Mouse (Mus musculus): ENCODE measurements around the gene Gm10318. TPM values are rescaled to one million over a fixed set of nuclear protein-coding genes. Genes with fewer than 3 reads are reported as not detected.

The Gm10318 gene
- polyA plus RNA-seq, 1 experiment from 2014 or later, result not detected

DNA sequence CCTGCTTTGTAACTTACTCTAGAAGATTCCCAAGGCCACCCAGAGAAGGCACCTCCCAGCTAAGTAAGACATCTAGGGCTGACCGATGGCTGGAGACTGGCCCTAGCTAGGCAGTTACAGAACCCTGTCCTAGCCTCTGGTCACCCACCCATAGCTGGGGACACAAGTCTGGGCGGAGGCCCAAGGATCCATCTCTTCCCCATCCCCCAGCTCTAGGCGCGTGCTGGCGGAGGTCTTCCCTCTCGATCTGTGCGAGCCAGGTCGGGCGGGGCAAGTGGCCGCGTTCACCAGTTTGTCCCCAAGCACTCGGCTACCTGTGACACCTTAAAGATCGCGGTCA, 49.2 kb downstream of the Gm10318 start:
- 4% methylated on average over 14 of the region's 14 CpGs for WGBS
- peak; percentile 44 for ATAC-seq (ENCODE audit: low FRiP score)

GRCm38 (mm10) chr10:77902211-77902893, 49.7 kb downstream of the Gm10318 start, which contains the start of gene Lrrc3:
TSS of gene Lrrc3 (minus strand) at chr10:77902536.
- H3K4me3 ChIP-seq (ENCODE audit: low read depth, low read length), result peak within 1 kb of the TSS; percentile 54
- WGBS, result 1% methylated on average over 41 of the region's 46 CpGs
- no peaks in the 10 kb centered on the region for H3K36me3 ChIP-seq (ENCODE audit: control insufficient read depth, insufficient read depth, low read length)
- H3K9ac ChIP-seq (ENCODE audit: low read depth, low read length), result peak within 1 kb of the TSS; percentile 62
- H3K27me3 ChIP-seq (ENCODE audit: control insufficient read depth, insufficient read depth, low read length), result no peaks in the 10 kb centered on the region; the same call in 1 of the 2 replicates
- H3K4me2 ChIP-seq (replicated peaks; ENCODE audit: low read depth, low read length), result peak within 1 kb of the TSS; percentile 69
- no peak within 1 kb of the TSS for H3K27ac ChIP-seq (ENCODE audit: low read depth, low read length)
- H3K9me3 ChIP-seq (ENCODE audit: control insufficient read depth, low read length), result no peaks in the 10 kb centered on the region
- ATAC-seq (ENCODE audit: low FRiP score) (peak; percentile 80), DNase-seq (ENCODE audit: low spot score) (peak; percentile 76)
- H3K4me1 ChIP-seq (replicated peaks; ENCODE audit: control insufficient read depth, insufficient read depth, low read length), result 0 out of 2 replicates have a peak, but pooled peaks cover 2% of the 10 kb centered on the region

More for the DNA sequence above, 49.2 kb downstream of the Gm10318 start:
- Histone ChIP-seq H3K9ac (ENCODE audit: low read depth, low read length) (peak overlapping the region; percentile 62), H3K9me3 (ENCODE audit: control insufficient read depth, low read length) (no peaks in the 10 kb centered on the region), H3K4me3 (ENCODE audit: low read depth, low read length) (peak overlapping the region; percentile 54), H3K4me1 (replicated peaks; ENCODE audit: control insufficient read depth, insufficient read depth, low read length) (0 out of 2 replicates have a peak, but pooled peaks cover 2% of the 10 kb centered on the region), H3K4me2 (replicated peaks; ENCODE audit: low read depth, low read length) (peak overlapping the region; percentile 69), H3K27ac (ENCODE audit: low read depth, low read length) (no peak overlapping the region), H3K27me3 (ENCODE audit: control insufficient read depth, insufficient read depth, low read length) (no peaks in the 10 kb centered on the region; the same call in 1 of the 2 replicates), H3K36me3 (ENCODE audit: control insufficient read depth, insufficient read depth, low read length) (no peaks in the 10 kb centered on the region)
- DNase-seq (ENCODE audit: low spot score), result no peak

DNA sequence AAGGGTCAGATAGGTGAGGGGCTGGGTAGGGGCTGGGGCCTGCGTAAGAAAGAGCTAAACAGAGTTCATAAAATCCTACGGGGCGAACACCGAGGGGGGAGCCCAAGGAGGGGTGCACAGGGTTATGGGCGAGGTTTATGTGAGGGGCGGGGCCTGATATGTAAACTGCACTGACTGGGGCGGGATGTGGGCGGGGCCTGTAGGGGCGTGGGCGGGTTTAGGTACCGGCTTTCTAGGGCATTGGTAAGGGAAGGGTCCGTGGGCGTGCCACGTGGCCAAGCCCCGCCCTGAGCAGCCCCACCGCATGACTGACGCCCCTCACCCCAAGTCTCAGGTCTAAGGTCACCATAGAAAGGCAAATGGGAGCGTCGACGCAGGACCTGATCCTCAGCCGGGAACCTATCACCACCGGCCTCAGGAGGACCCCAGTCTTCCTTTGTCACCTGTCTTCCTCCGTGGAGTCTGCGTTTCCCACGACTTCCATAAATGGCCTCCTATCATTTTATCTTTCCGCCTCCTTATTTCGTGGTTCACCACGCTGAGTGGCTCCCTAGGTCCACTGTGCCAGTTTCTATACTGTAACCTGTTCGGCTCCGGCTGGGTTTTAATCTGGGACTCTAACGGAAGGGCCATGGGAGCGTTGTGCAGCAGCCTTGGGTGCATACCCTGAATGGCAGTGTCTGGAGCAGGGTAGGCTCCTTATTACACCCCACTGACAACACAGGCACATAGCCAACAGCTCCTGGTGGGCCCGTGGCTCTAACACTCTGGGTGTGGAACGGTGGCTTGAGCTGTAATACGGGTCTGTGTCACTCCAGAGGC, 50.4 kb downstream of the Gm10318 start:
- H3K9me3 ChIP-seq (ENCODE audit: control insufficient read depth, low read length), result no peaks in the 10 kb centered on the region
- 10% methylated on average over 34 of the region's 35 CpGs for WGBS
- no peak overlapping the region for H3K9ac ChIP-seq (ENCODE audit: low read depth, low read length)
- H3K36me3 ChIP-seq (ENCODE audit: control insufficient read depth, insufficient read depth, low read length), result no peaks in the 10 kb centered on the region
- 0 out of 2 replicates have a peak, but pooled peaks cover 2% of the 10 kb centered on the region for H3K4me1 ChIP-seq (replicated peaks; ENCODE audit: control insufficient read depth, insufficient read depth, low read length)
- H3K27me3 ChIP-seq (ENCODE audit: control insufficient read depth, insufficient read depth, low read length), result no peaks in the 10 kb centered on the region; the same call in 1 of the 2 replicates
- H3K27ac ChIP-seq (ENCODE audit: low read depth, low read length), result no peak overlapping the region
- H3K4me3 ChIP-seq (ENCODE audit: low read depth, low read length), result peak overlapping the region; percentile 54
- peak overlapping the region; percentile 69 for H3K4me2 ChIP-seq (replicated peaks; ENCODE audit: low read depth, low read length)
- ATAC-seq (ENCODE audit: low FRiP score) (peak; percentile 87), DNase-seq (ENCODE audit: low spot score) (peak; percentile 83)

Other genes starting within 250 kb of the Gm10318 start
- gene Sumo3, start 246.8 kb upstream of the Gm10318 start, polyA plus RNA-seq (2014; fragmentation: Nextera tagmentation; extraction: Ambion mirVana), result 287 and 321 TPM in 2 replicates
- 2.2 TPM in 1 of 2 replicates, not detected in the other for gene Gm49325, start 246.7 kb upstream of the Gm10318 start, polyA plus RNA-seq (2014; fragmentation: Nextera tagmentation; extraction: Ambion mirVana)
- gene Ube2g2, start 230.6 kb upstream of the Gm10318 start, polyA plus RNA-seq (2014; fragmentation: Nextera tagmentation; extraction: Ambion mirVana), result 40.5 and 50.0 TPM in 2 replicates
- 0.56 and 0.64 TPM in 2 replicates for gene Tspear, start 166.3 kb upstream of the Gm10318 start, polyA plus RNA-seq (2014; fragmentation: Nextera tagmentation; extraction: Ambion mirVana)
- gene Gm19402, start 162.1 kb upstream of the Gm10318 start, polyA plus RNA-seq (2014; fragmentation: Nextera tagmentation; extraction: Ambion mirVana), result not detected in 2 replicates
- not detected in 2 replicates for gene Gm9508, start 155.6 kb upstream of the Gm10318 start, polyA plus RNA-seq (2014; fragmentation: Nextera tagmentation; extraction: Ambion mirVana)
- not detected in 2 replicates for gene Gm10272, start 146.2 kb upstream of the Gm10318 start, polyA plus RNA-seq (2014; fragmentation: Nextera tagmentation; extraction: Ambion mirVana)
- not detected in 2 replicates for gene Gm10024, start 141.4 kb upstream of the Gm10318 start, polyA plus RNA-seq (2014; fragmentation: Nextera tagmentation; extraction: Ambion mirVana)
- gene Gm10142, start 137.1 kb upstream of the Gm10318 start, polyA plus RNA-seq (2014; fragmentation: Nextera tagmentation; extraction: Ambion mirVana), result not detected in 2 replicates
- not detected in 2 replicates for gene Krtap12-1, start 132.3 kb upstream of the Gm10318 start, polyA plus RNA-seq (2014; fragmentation: Nextera tagmentation; extraction: Ambion mirVana)
- gene Gm10100, start 126.4 kb upstream of the Gm10318 start, polyA plus RNA-seq (2014; fragmentation: Nextera tagmentation; extraction: Ambion mirVana), result not detected in 2 replicates
- not detected in 2 replicates for gene Gm18596, start 110.2 kb upstream of the Gm10318 start, polyA plus RNA-seq (2014; fragmentation: Nextera tagmentation; extraction: Ambion mirVana)
- gene Gm9736, start 101.5 kb upstream of the Gm10318 start, polyA plus RNA-seq (2014; fragmentation: Nextera tagmentation; extraction: Ambion mirVana), result not detected in 2 replicates
- not detected in 2 replicates for gene Gm3233, start 93.2 kb upstream of the Gm10318 start, polyA plus RNA-seq (2014; fragmentation: Nextera tagmentation; extraction: Ambion mirVana)
- not detected in 2 replicates for gene Gm3238, start 81.5 kb upstream of the Gm10318 start, polyA plus RNA-seq (2014; fragmentation: Nextera tagmentation; extraction: Ambion mirVana)
- gene Gm7138, start 75.9 kb upstream of the Gm10318 start, polyA plus RNA-seq (2014; fragmentation: Nextera tagmentation; extraction: Ambion mirVana), result not detected in 2 replicates
- gene Gm3250, start 70.3 kb upstream of the Gm10318 start, polyA plus RNA-seq (2014; fragmentation: Nextera tagmentation; extraction: Ambion mirVana), result not detected in 2 replicates
- gene Gm7137, start 64.7 kb upstream of the Gm10318 start, polyA plus RNA-seq (2014; fragmentation: Nextera tagmentation; extraction: Ambion mirVana), result not detected in 2 replicates
- not detected in 2 replicates for gene Gm9639, start 57.8 kb upstream of the Gm10318 start, polyA plus RNA-seq (2014; fragmentation: Nextera tagmentation; extraction: Ambion mirVana)
- gene Gm19668, start 53.7 kb upstream of the Gm10318 start, polyA plus RNA-seq (2014; fragmentation: Nextera tagmentation; extraction: Ambion mirVana), result not detected in 2 replicates
- gene Gm9507, start 41.0 kb upstream of the Gm10318 start, polyA plus RNA-seq (2014; fragmentation: Nextera tagmentation; extraction: Ambion mirVana), result not detected in 2 replicates
- not detected in 2 replicates for gene Gm2696, start 38.2 kb upstream of the Gm10318 start, polyA plus RNA-seq (2014; fragmentation: Nextera tagmentation; extraction: Ambion mirVana)
- gene Krtap10-4, start 25.8 kb upstream of the Gm10318 start, polyA plus RNA-seq (2014; fragmentation: Nextera tagmentation; extraction: Ambion mirVana), result not detected in 2 replicates
- not detected in 2 replicates for gene Krtap10-10, start 16.9 kb upstream of the Gm10318 start, polyA plus RNA-seq (2014; fragmentation: Nextera tagmentation; extraction: Ambion mirVana)
- gene Gm36176, start 6.1 kb upstream of the Gm10318 start, polyA plus RNA-seq (2014; fragmentation: Nextera tagmentation; extraction: Ambion mirVana), result not detected in 2 replicates
- not detected in 2 replicates for gene Gm3285, start 9.1 kb downstream of the Gm10318 start, polyA plus RNA-seq (2014; fragmentation: Nextera tagmentation; extraction: Ambion mirVana)
- gene Lrrc3, start 49.7 kb downstream of the Gm10318 start, polyA plus RNA-seq (2014; fragmentation: Nextera tagmentation; extraction: Ambion mirVana), result 3.1 and 3.6 TPM in 2 replicates
- gene Trpm2, start 117.7 kb downstream of the Gm10318 start, polyA plus RNA-seq (2014; fragmentation: Nextera tagmentation; extraction: Ambion mirVana), result 0.56 and 1.4 TPM in 2 replicates
- 33.2 and 37.1 TPM in 2 replicates for gene 1810043G02Rik, start 125.7 kb downstream of the Gm10318 start, polyA plus RNA-seq (2014; fragmentation: Nextera tagmentation; extraction: Ambion mirVana)
- gene Pfkl, start 157.2 kb downstream of the Gm10318 start, polyA plus RNA-seq (2014; fragmentation: Nextera tagmentation; extraction: Ambion mirVana), result 85.5 and 114 TPM in 2 replicates
- gene Dnmt3l, start 189.1 kb downstream of the Gm10318 start, polyA plus RNA-seq (2014; fragmentation: Nextera tagmentation; extraction: Ambion mirVana), result not detected in 2 replicates
- gene Aire, start 190.8 kb downstream of the Gm10318 start, polyA plus RNA-seq (2014; fragmentation: Nextera tagmentation; extraction: Ambion mirVana), result 0.11 and 0.28 TPM in 2 replicates
- gene Icosl, start 216.4 kb downstream of the Gm10318 start, polyA plus RNA-seq (2014; fragmentation: Nextera tagmentation; extraction: Ambion mirVana), result 1.4 TPM in 2 replicates